Mouse (Mus musculus) embryonic facial prominence, embryonic 15.5 days (tissue): Measurements from ENCODE around the gene Gm20696. TPM values are rescaled to one million over a fixed set of nuclear protein-coding genes. Genes with fewer than 3 reads are reported as not detected.

ENCODE experiments used
- ATAC-seq: fragments of 200-750 bp; cut with Nextera tagmentation; 2 replicates; pipeline ENCODE4 v1.8.0; 2017; ENCODE audit warnings: low read depth, moderate TSS enrichment; ENCODE audit not compliant: insufficient number of reproducible peaks, low FRiP score, low TSS enrichment
- H3K27ac ChIP-seq: fragments of 300-500 bp; sonication (generic); replicated peaks from 2 replicates; pipeline ENCODE4 v1.5.1; 2015; ENCODE audit warnings: mild to moderate bottlenecking, inconsistent platforms
- H3K27me3 ChIP-seq: fragments of 300-500 bp; sonication (generic); 2 replicates; pipeline ENCODE4 v1.6.1; 2015; ENCODE audit warnings: inconsistent platforms
- H3K36me3 ChIP-seq: fragments of 300-500 bp; sonication (generic); 2 replicates; pipeline ENCODE4 v1.6.1; 2015; ENCODE audit warnings: mild to moderate bottlenecking, inconsistent platforms
- H3K4me1 ChIP-seq: fragments of 300-500 bp; sonication (generic); 2 replicates; pipeline ENCODE4 v1.6.1; 2015; ENCODE audit warnings: inconsistent platforms
- H3K4me2 ChIP-seq: fragments of 300-500 bp; sonication (generic); replicated peaks from 2 replicates; pipeline ENCODE4 v1.6.1; 2015; ENCODE audit warnings: mild to moderate bottlenecking, inconsistent platforms
- H3K4me3 ChIP-seq: fragments of 300-500 bp; sonication (generic); replicated peaks from 2 replicates; pipeline ENCODE4 v1.5.1; 2015; ENCODE audit warnings: mild to moderate bottlenecking, inconsistent platforms
- H3K9ac ChIP-seq: fragments of 300-500 bp; sonication (generic); 2 replicates; pipeline ENCODE4 v1.6.1; 2015; ENCODE audit warnings: inconsistent platforms
- H3K9me3 ChIP-seq: fragments of 300-500 bp; sonication (generic); replicated peaks from 2 replicates; pipeline ENCODE4 v1.6.1; 2016; ENCODE audit warnings: inconsistent platforms
- WGBS: fragments of 180-500 bp; shearing (Covaris S2); methylation state at CpG from one replicate; pipeline ENCODE4 v1.1.7; 2015; 5-methylcytosine and 5-hydroxymethylcytosine counted together
- polyA plus RNA-seq: library from polyadenylated mRNA; unstranded; fragments of >200 nt; fragmentation: Nextera tagmentation; extraction: Ambion mirVana; gene quantifications from 2 replicates; pipeline ENCODE4 v1.2.1, GENCODE M21; 2015

The Gm20696 gene
- polyA plus RNA-seq, 1 experiment from 2014 or later = 1.7 TPM

- H3K9ac ChIP-seq = no peak overlapping the region
- H3K27me3 ChIP-seq = no peaks in the 10 kb centered on the region
- ATAC-seq = no peak
- H3K4me3 ChIP-seq = no peak overlapping the region
- H3K36me3 ChIP-seq = no peaks in the 10 kb centered on the region
- WGBS = 68% methylated on average over 9 of the region's 9 CpGs
- no peaks in the 10 kb centered on the region for H3K4me1 ChIP-seq
- H3K4me2 ChIP-seq = no peak overlapping the region
- H3K27ac ChIP-seq = no peak overlapping the region
- no peaks in the 10 kb centered on the region for H3K9me3 ChIP-seq
These were observed 233.6 kb downstream of the Gm20696 start for GRCm38 (mm10) chr6:99433006-99433405.

- Histone ChIP-seq H3K27me3 (no peaks in the 10 kb centered on the region), H3K4me1 (no peaks in the 10 kb centered on the region), H3K9ac (no peak overlapping the region), H3K36me3 (no peaks in the 10 kb centered on the region), H3K4me2 (no peak overlapping the region), H3K9me3 (no peaks in the 10 kb centered on the region), H3K4me3 (no peak overlapping the region), H3K27ac (no peak overlapping the region)
- no peak for ATAC-seq
- WGBS = 58% methylated on average over 4 of the region's 4 CpGs
These were observed 234.7 kb downstream of the Gm20696 start for GRCm38 (mm10) chr6:99431941-99432340.

GRCm38 (mm10) chr6:99430560-99430959, 236.0 kb downstream of the Gm20696 start:
- Histone ChIP-seq H3K27me3 (no peaks in the 10 kb centered on the region), H3K4me2 (no peak overlapping the region), H3K9me3 (no peaks in the 10 kb centered on the region), H3K4me3 (no peak overlapping the region), H3K27ac (no peak overlapping the region), H3K36me3 (no peaks in the 10 kb centered on the region), H3K9ac (no peak overlapping the region), H3K4me1 (no peaks in the 10 kb centered on the region)
- WGBS = 94% methylated on average over 14 of the region's 14 CpGs
- no peak for ATAC-seq

DNA sequence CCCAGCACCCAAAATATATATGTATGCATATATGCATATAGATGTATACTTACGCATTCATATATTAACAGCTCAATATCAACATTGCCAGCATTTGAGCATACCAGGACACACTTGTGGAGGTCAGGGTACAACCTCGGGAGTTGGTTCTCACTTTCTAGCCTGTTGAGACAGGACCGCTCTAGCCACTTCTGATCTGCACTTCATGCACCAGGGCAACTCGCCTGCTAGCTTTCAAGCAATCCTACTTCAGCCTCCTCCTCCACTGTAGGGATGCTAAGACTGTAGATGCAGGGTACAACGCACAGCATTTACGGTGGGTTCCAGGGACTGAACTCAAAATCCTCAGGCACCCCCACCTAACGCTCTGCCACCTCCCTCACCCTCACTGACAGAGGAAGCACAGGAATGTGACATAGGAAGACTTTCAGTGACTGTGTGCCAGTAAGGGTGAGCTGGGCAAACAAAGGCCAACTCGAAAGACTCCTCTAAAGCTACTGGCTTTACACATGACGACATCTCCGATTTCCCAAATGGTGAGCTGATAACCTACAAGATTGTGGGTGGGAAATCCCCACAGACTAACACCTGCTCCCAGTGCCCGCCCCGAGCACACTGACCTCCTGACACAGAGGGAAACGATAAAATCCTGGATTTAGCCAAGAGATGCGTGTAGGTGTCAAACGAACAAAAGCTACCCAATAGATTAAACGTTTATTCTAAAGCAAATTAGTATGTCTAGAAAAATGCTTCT, 237.0 kb downstream of the Gm20696 start:
- no peaks in the 10 kb centered on the region for H3K4me1 ChIP-seq
- no peaks in the 10 kb centered on the region for H3K36me3 ChIP-seq
- WGBS = 79% methylated on average over 16 of the region's 16 CpGs
- no peak overlapping the region for H3K4me3 ChIP-seq
- no peak overlapping the region for H3K27ac ChIP-seq
- no peaks in the 10 kb centered on the region for H3K9me3 ChIP-seq
- H3K9ac ChIP-seq = no peak overlapping the region
- ATAC-seq = no peak
- no peaks in the 10 kb centered on the region for H3K27me3 ChIP-seq
- no peak overlapping the region for H3K4me2 ChIP-seq

- H3K4me3 ChIP-seq = no peak overlapping the region
- H3K27me3 ChIP-seq = no peaks in the 10 kb centered on the region
- H3K4me2 ChIP-seq = no peak overlapping the region
- no peaks in the 10 kb centered on the region for H3K9me3 ChIP-seq
- H3K9ac ChIP-seq = no peak overlapping the region
- ATAC-seq = no peak
- WGBS = 15% methylated on average over 2 of the region's 2 CpGs
- no peak overlapping the region for H3K27ac ChIP-seq
- H3K4me1 ChIP-seq = no peaks in the 10 kb centered on the region
- H3K36me3 ChIP-seq = no peaks in the 10 kb centered on the region
These were observed 237.6 kb downstream of the Gm20696 start for GRCm38 (mm10) chr6:99428961-99429360.

DNA sequence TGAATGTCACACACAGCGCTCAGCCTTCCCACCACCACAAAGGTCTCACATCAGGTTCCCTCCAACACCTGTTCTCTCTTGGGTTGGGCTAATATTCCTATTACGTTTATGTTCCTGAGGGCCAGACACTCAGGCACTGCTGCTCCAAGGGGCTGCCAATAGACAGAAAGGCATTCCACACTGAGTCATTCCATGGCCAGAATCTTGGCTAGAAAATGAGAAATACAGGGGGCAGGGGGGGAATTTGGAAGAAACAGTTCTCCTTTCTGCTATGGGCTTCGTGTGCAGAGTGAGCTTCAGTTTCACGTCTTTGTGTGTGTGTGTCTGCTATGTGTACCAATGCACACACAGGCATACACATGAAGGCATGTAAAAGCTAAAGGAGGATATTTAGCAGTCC, 239.3 kb downstream of the Gm20696 start:
- 78% methylated on average over 4 of the region's 4 CpGs for WGBS

GRCm38 (mm10) chr6:99425044-99425443, 241.6 kb downstream of the Gm20696 start:
- no peaks in the 10 kb centered on the region for H3K4me1 ChIP-seq
- H3K4me2 ChIP-seq = no peak overlapping the region
- no peaks in the 10 kb centered on the region for H3K27me3 ChIP-seq
- no peaks in the 10 kb centered on the region for H3K9me3 ChIP-seq
- no peak overlapping the region for H3K9ac ChIP-seq
- no peak for ATAC-seq
- H3K4me3 ChIP-seq = no peak overlapping the region
- WGBS = 47% methylated on average over 3 of the region's 3 CpGs
- no peak overlapping the region for H3K27ac ChIP-seq
- H3K36me3 ChIP-seq = no peaks in the 10 kb centered on the region

More for the DNA sequence above, 239.3 kb downstream of the Gm20696 start:
- H3K4me1 ChIP-seq = no peaks in the 10 kb centered on the region
- no peak overlapping the region for H3K4me2 ChIP-seq
- no peak overlapping the region for H3K27ac ChIP-seq
- H3K36me3 ChIP-seq = no peaks in the 10 kb centered on the region
- no peak overlapping the region for H3K4me3 ChIP-seq
- no peak overlapping the region for H3K9ac ChIP-seq
- no peaks in the 10 kb centered on the region for H3K27me3 ChIP-seq
- H3K9me3 ChIP-seq = no peaks in the 10 kb centered on the region
- ATAC-seq = no peak

DNA sequence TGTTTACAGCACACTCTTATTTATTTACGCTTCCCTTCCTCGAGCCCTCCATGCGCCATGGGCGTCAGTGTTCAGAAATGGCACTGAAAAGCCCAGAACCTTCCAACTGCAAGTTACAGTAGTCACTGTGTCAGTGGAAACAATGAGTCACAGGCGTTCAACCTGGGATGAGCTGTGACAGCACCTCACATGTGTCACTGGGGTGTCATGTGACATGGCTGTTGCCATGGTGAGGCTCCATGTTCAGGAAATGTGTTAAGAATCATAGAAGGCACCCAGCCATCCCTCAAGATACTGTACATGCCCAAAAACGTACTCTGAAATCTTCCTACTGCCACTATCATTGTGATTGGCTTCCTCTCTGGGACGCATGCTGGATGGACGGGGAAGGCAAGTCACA, 245.9 kb downstream of the Gm20696 start:
- no peaks in the 10 kb centered on the region for H3K9me3 ChIP-seq
- no peaks in the 10 kb centered on the region for H3K36me3 ChIP-seq
- no peak overlapping the region for H3K9ac ChIP-seq
- H3K4me1 ChIP-seq = no peaks in the 10 kb centered on the region
- 79% methylated on average over 8 of the region's 8 CpGs for WGBS
- H3K27ac ChIP-seq = no peak overlapping the region
- no peak overlapping the region for H3K4me2 ChIP-seq
- H3K4me3 ChIP-seq = no peak overlapping the region
- no peak for ATAC-seq
- H3K27me3 ChIP-seq = no peaks in the 10 kb centered on the region

DNA sequence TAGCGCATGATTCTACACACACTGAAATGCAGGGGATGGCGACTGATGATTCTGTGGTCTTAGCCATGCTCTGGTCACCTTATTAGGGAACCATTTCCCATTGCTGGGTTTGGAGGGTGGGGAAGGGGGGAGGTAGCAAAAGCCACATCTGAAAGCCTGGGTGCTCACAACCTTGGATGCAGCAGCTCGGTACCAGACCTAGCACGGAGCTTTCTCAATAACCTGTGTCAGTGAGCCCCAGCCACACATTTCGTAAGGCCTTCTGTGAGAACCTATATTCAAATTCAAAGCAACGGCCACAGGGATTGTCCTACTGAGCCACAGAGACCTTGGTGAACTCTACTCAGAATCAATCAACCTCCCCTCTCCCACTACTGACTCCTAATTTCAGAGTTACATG, 254.0 kb downstream of the Gm20696 start:
- Histone ChIP-seq H3K4me1 (no peaks in the 10 kb centered on the region), H3K4me2 (no peak overlapping the region), H3K9me3 (no peaks in the 10 kb centered on the region), H3K9ac (no peak overlapping the region), H3K36me3 (no peaks in the 10 kb centered on the region), H3K27ac (no peak overlapping the region), H3K27me3 (no peaks in the 10 kb centered on the region), H3K4me3 (no peak overlapping the region)
- WGBS = 90% methylated on average over 6 of the region's 6 CpGs
- no peak for ATAC-seq

- ATAC-seq = no peak
- Histone ChIP-seq H3K4me1 (0 out of 2 replicates have a peak, but pooled peaks cover 4% of the 10 kb centered on the region), H3K9ac (no peak overlapping the region), H3K27ac (no peak overlapping the region), H3K4me2 (no peak overlapping the region), H3K27me3 (no peaks in the 10 kb centered on the region), H3K9me3 (no peaks in the 10 kb centered on the region), H3K36me3 (no peaks in the 10 kb centered on the region), H3K4me3 (no peak overlapping the region)
- WGBS = 80% methylated on average over 5 of the region's 5 CpGs
These were observed 257.0 kb downstream of the Gm20696 start for GRCm38 (mm10) chr6:99409602-99410001.

DNA sequence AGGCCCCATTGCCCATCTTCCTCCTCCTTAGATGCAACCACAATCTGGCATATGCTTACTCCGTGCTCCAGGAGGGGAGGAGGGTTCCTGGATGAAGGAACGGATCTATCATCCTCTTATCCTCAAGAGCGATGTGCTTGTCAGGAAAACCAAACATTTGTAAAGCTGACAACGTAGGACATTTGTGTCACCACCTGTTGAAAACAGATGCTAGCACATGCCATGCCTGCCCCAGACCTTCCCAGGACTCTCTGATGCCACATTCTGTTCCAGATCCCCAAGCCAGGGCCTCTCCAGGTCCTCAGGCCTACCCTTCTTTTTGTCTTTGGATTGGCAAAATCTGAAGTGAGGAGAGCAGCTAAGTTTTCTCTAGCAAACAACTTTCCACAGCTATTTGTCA, 257.7 kb downstream of the Gm20696 start:
- H3K36me3 ChIP-seq = no peaks in the 10 kb centered on the region
- 88% methylated on average over 4 of the region's 4 CpGs for WGBS
- 0 out of 2 replicates have a peak, but pooled peaks cover 4% of the 10 kb centered on the region for H3K4me1 ChIP-seq
- H3K9me3 ChIP-seq = no peaks in the 10 kb centered on the region
- no peak overlapping the region for H3K4me2 ChIP-seq
- no peak overlapping the region for H3K9ac ChIP-seq
- H3K4me3 ChIP-seq = no peak overlapping the region
- no peaks in the 10 kb centered on the region for H3K27me3 ChIP-seq
- no peak overlapping the region for H3K27ac ChIP-seq
- ATAC-seq = no peak

DNA sequence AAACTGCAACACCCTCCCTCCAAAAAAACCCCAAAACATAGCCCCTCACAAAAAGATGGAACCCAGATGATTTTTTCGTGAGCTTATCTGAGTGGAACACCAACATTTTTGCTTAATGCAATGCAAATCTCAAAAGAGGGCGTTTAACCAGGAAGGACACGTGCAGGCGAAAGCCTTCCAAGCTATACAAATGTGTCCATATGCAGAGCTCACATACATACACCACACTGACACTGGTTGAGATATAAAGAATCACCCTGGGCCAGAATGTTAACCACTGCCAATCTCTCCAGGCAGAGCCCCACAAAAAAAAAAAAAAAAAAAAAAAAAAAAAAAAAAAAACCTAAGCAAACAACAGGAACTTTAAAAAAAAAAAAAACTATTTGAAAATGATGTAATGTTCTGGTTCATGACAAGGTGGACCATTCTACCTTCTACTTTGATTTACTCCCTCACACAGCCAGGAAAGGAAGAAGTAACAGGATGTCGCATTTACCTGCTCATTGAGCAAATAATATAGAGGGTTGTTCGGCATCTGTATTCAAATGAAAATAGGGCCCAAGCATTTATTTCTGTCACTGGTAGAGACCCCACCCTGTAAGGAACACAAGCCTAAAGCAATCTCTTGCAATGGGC, 262.7 kb downstream of the Gm20696 start:
- Histone ChIP-seq H3K27me3 (no peaks in the 10 kb centered on the region), H3K9me3 (no peaks in the 10 kb centered on the region), H3K4me1 (peaks cover 11% of the 10 kb centered on the region), H3K4me3 (no peak overlapping the region), H3K27ac (no peak overlapping the region), H3K9ac (no peak overlapping the region), H3K36me3 (no peaks in the 10 kb centered on the region), H3K4me2 (no peak overlapping the region)
- no peak for ATAC-seq
- 73% methylated on average over 6 of the region's 6 CpGs for WGBS
